Mouse (Mus musculus): Measurements from ENCODE around the gene Podxl. TPM values are rescaled to one million over a fixed set of nuclear protein-coding genes. Genes with fewer than 3 reads are reported as not detected.

Podxl gene
- total RNA-seq, 2 experiments from 2014 or later = 13.1 to 28.0 TPM

Other genes starting within 250 kb of the Podxl start
- gene Mkln1, start 165.2 kb downstream of the Podxl start, total RNA-seq (2021) = 100 to 1,000 TPM; 142 to 160 TPM